Mouse (Mus musculus) heart, embryonic 14.5 days (tissue): ENCODE data around the gene Ect2l. TPM values are rescaled to one million over a fixed set of nuclear protein-coding genes. Genes with fewer than 3 reads are reported as not detected.
"Not testable (repeated sequence)": the region's sequence is repeated elsewhere in the genome, so short reads cannot be mapped to it uniquely, and the experiment has no call there.

Source experiments
- ATAC-seq: fragments of 200-750 bp; cut with Nextera tagmentation; 2 replicates; pipeline ENCODE4 v1.8.0; 2017; ENCODE audit warnings: low read depth, moderate TSS enrichment; ENCODE audit not compliant: insufficient number of reproducible peaks, insufficient read depth, low FRiP score
- H3K27ac ChIP-seq, 2 experiments: fragments of 200-500 bp in 1 of 2; fragments of 300-500 bp in 1 of 2; sonication (generic) in 1 of 2; replicated peaks in 1 of 2; 2 replicates each; pipeline ENCODE4 v1.5.1; 2012 to 2014; ENCODE audit warnings: low read depth in 2 of 2, low read length in 2 of 2, control low read depth in 1 of 2, mild to moderate bottlenecking in 1 of 2, mixed read lengths in 1 of 2; ENCODE audit not compliant: control insufficient read depth in 1 of 2, insufficient read depth in 1 of 2
- H3K27me3 ChIP-seq: fragments of 300-500 bp; sonication (generic); 2 replicates; pipeline ENCODE4 v1.6.1; 2014; ENCODE audit warnings: mild to moderate bottlenecking, low read length, control low read depth; ENCODE audit not compliant: control insufficient read depth, insufficient read depth
- H3K36me3 ChIP-seq: fragments of 300-500 bp; sonication (generic); 2 replicates; pipeline ENCODE4 v1.6.1; 2014; ENCODE audit warnings: mild to moderate bottlenecking, control low read depth, low read length, mixed read lengths; ENCODE audit not compliant: control insufficient read depth, insufficient read depth
- H3K4me1 ChIP-seq, 2 experiments: fragments of 200-500 bp in 1 of 2; fragments of 300-500 bp in 1 of 2; sonication (generic) in 1 of 2; 2 replicates each; pipeline ENCODE4 v1.6.1; 2012 to 2014; ENCODE audit warnings: low read length in 2 of 2, control low read depth in 1 of 2, mixed read lengths in 1 of 2; ENCODE audit not compliant: control insufficient read depth in 2 of 2, insufficient read depth in 2 of 2
- H3K4me2 ChIP-seq: fragments of 300-500 bp; sonication (generic); 2 replicates; pipeline ENCODE4 v1.6.1; 2014; ENCODE audit warnings: mild to moderate bottlenecking, low read length
- H3K4me3 ChIP-seq, 2 experiments: fragments of 200-500 bp in 1 of 2; fragments of 300-500 bp in 1 of 2; sonication (generic) in 1 of 2; 2 replicates each; pipeline ENCODE4 v1.5.1; 2012 to 2014; ENCODE audit warnings: low read length in 2 of 2, mild to moderate bottlenecking in 2 of 2, control low read depth in 1 of 2, low read depth in 1 of 2, moderate library complexity in 1 of 2; ENCODE audit not compliant: control insufficient read depth in 1 of 2, insufficient read depth in 1 of 2
- H3K9ac ChIP-seq: fragments of 300-500 bp; sonication (generic); 2 replicates; pipeline ENCODE4 v1.6.1; 2014; ENCODE audit warnings: mild to moderate bottlenecking, low read length
- H3K9me3 ChIP-seq: fragments of 300-500 bp; sonication (generic); 2 replicates; pipeline ENCODE4 v1.6.1; 2016; ENCODE audit warnings: low read length, control low read depth; ENCODE audit not compliant: control insufficient read depth
- WGBS: fragments of 180-500 bp; shearing (Covaris S2); extraction: QIAGEN DNeasy Blood & Tissue Kit; methylation state at CpG from one replicate; pipeline ENCODE4 v1.1.7; 2014; 5-methylcytosine and 5-hydroxymethylcytosine counted together
- polyA plus RNA-seq: library from polyadenylated mRNA; unstranded; fragments of >200 nt; fragmentation: Nextera tagmentation; extraction: Ambion mirVana; gene quantifications from 2 replicates; pipeline ENCODE4 v1.2.1, GENCODE M21; 2014

The Ect2l gene
- polyA plus RNA-seq, 1 experiment from 2014 or later = 0.55 TPM

GRCm38 (mm10) chr10:18147224-18147623 lies 63.5 kb downstream of the Ect2l start:
- H3K4me1 ChIP-seq = peaks cover 4 to 9% of the 10 kb centered on the region in 2 experiments; a peak in 2 of 4 replicates
- ATAC-seq = no peak
- no peak overlapping the region; a peak in 1 of 4 replicates for H3K27ac ChIP-seq
- no peaks in the 10 kb centered on the region for H3K9me3 ChIP-seq
- H3K9ac ChIP-seq = no peak overlapping the region
- no peaks in the 10 kb centered on the region for H3K27me3 ChIP-seq
- no peak overlapping the region for H3K4me3 ChIP-seq
- H3K36me3 ChIP-seq = no peaks in the 10 kb centered on the region
- H3K4me2 ChIP-seq = no peak overlapping the region
- 52% methylated on average over 3 of the region's 3 CpGs for WGBS

DNA sequence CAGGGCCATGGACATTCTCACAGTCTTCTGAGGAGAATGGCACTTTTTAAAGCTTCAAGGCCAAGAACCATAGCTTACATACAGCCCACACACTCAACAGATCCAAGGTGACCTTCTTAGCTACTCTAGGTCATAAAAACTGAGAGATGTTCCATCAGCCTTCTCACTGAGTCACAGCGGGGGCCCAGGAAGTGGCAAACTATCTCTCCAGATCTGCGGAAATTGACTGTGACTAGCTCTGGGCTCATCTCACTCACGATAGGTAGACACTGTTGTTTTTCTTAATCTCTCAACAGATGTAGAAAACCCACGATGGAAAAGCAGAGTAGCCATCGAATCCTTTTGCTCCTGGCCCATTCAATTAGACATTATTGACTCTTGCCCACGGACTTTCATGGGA lies 68.5 kb downstream of the Ect2l start:
- ATAC-seq = no peak
- no peak overlapping the region for H3K9ac ChIP-seq
- H3K4me2 ChIP-seq = no peak overlapping the region
- H3K36me3 ChIP-seq = no peaks in the 10 kb centered on the region
- 79% methylated on average over 6 of the region's 6 CpGs for WGBS
- H3K4me3 ChIP-seq = no peak overlapping the region
- no peaks in the 10 kb centered on the region for H3K27me3 ChIP-seq
- H3K27ac ChIP-seq = no peak overlapping the region
- peaks cover 2 to 13% of the 10 kb centered on the region in 2 experiments; a peak in 3 of 4 replicates for H3K4me1 ChIP-seq
- H3K9me3 ChIP-seq = no peaks in the 10 kb centered on the region

GRCm38 (mm10) chr10:18141389-18141788 lies 69.3 kb downstream of the Ect2l start:
- peaks cover 0 to 9% of the 10 kb centered on the region in 2 experiments; a peak in 1 of 4 replicates for H3K4me1 ChIP-seq
- WGBS = 45% methylated on average over 2 of the region's 2 CpGs
- H3K9me3 ChIP-seq = no peaks in the 10 kb centered on the region
- H3K27ac ChIP-seq = no peak overlapping the region; a peak in 1 of 4 replicates
- no peaks in the 10 kb centered on the region for H3K27me3 ChIP-seq
- ATAC-seq = peak; percentile 75; the same call in 1 of the 2 replicates
- no peak overlapping the region for H3K9ac ChIP-seq
- H3K4me2 ChIP-seq = 0 out of 2 replicates have a peak overlapping the region, but pooled peaks have one; percentile 3
- H3K36me3 ChIP-seq = no peaks in the 10 kb centered on the region
- no peak overlapping the region for H3K4me3 ChIP-seq

DNA sequence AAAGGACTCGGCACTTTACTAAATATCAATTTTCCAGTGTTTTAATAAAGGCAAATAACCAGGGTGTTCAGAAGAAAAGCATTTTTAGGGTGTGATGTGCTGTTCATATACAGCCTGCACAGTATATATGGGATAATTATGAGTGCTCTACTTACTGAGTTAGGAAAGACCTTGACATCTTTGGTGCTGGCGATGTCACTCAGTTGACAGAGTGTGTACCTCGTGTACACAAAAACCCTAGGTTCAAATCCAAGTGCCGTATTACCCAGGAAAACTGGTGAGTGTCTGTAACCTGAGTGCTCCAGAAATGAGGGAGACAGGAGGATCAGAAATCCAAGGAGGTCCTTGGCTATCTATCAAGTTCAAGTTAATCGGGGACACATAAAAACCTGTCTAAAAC lies 71.1 kb downstream of the Ect2l start:
- H3K27me3 ChIP-seq = no peaks in the 10 kb centered on the region
- H3K4me2 ChIP-seq = peak overlapping the region; percentile 8
- H3K4me3 ChIP-seq = no peak overlapping the region; a peak in 1 of 4 replicates
- no peak for ATAC-seq
- H3K27ac ChIP-seq = no peak overlapping the region
- H3K4me1 ChIP-seq = peaks cover 0 to 9% of the 10 kb centered on the region in 2 experiments; a peak in 1 of 4 replicates
- H3K36me3 ChIP-seq = no peaks in the 10 kb centered on the region
- H3K9ac ChIP-seq = no peak overlapping the region
- H3K9me3 ChIP-seq = no peaks in the 10 kb centered on the region
- WGBS = 84% methylated on average over 5 of the region's 5 CpGs

- 82% methylated on average over 12 of the region's 26 CpGs for WGBS
- not testable (repeated sequence) for H3K27me3 ChIP-seq, H3K27ac ChIP-seq, H3K9ac ChIP-seq, ATAC-seq, H3K4me1 ChIP-seq, H3K9me3 ChIP-seq, H3K36me3 ChIP-seq, H3K4me3 ChIP-seq
- peak overlapping the region; percentile 8; the same call in 1 of the 2 replicates for H3K4me2 ChIP-seq
These were observed 71.7 kb downstream of the Ect2l start for GRCm38 (mm10) chr10:18138853-18139503.

- WGBS = 81% methylated on average over 10 of the region's 10 CpGs
- no peak overlapping the region for H3K4me2 ChIP-seq
- peaks cover 4% of the 10 kb centered on the region; the same call in 1 of the 2 replicates for H3K36me3 ChIP-seq
- no peak overlapping the region for H3K9ac ChIP-seq
- no peaks in the 10 kb centered on the region for H3K9me3 ChIP-seq
- H3K27me3 ChIP-seq = no peaks in the 10 kb centered on the region
- no peaks in the 10 kb centered on the region for H3K4me1 ChIP-seq
- H3K4me3 ChIP-seq = no peak overlapping the region
- H3K27ac ChIP-seq = no peak overlapping the region
- no peak for ATAC-seq
These were observed 78.7 kb downstream of the Ect2l start for GRCm38 (mm10) chr10:18131666-18132650.

DNA sequence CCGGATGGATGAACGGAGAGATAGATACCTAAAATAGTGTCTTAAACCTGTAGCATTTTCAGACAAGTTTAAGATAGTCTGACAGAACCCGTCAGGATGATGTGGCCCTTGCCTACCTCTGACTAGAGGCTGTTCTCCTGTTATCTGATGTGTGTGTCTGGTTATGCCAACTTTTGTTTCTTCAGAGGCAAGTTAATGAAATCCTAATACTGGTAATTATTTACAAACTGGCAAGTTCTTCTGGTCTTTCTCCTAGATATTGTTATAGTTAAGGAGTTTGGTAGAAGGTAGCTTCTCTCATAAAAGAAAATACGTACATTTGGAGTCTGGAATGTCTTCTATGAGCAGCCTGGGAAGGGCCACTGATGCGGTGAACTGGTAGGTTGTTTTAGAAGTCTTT lies 80.4 kb downstream of the Ect2l start:
- Histone ChIP-seq H3K27me3 (no peaks in the 10 kb centered on the region), H3K4me1 (no peaks in the 10 kb centered on the region), H3K4me3 (no peak overlapping the region), H3K36me3 (peaks cover 12% of the 10 kb centered on the region), H3K9me3 (no peaks in the 10 kb centered on the region), H3K4me2 (no peak overlapping the region), H3K9ac (no peak overlapping the region), H3K27ac (no peak overlapping the region)
- ATAC-seq = no peak
- 93% methylated on average over 5 of the region's 5 CpGs for WGBS
